Mouse (Mus musculus) liver, postnatal 0 days (tissue): ENCODE data around the gene Clstn1.

Experiments
- CTCF ChIP-seq: sonication (generic); IDR thresholded peaks from 2 replicates; pipeline ENCODE4 v1.5.1; 2016; ENCODE audit warnings: antibody characterized with exemption, low read depth
- EP300 ChIP-seq: IDR thresholded peaks from 2 replicates; pipeline ENCODE4 v1.6.1; 2016; ENCODE audit warnings: antibody characterized with exemption, low read depth, mild to moderate bottlenecking

GRCm38 (mm10) chr4:149678006-149678405 lies 91.7 kb downstream of the Clstn1 start:
- TF ChIP-seq CTCF = no peak
- no peak for TF ChIP-seq EP300
